Mouse (Mus musculus) hindbrain, embryonic 15.5 days (tissue): ENCODE results near the gene Gm20388. TPM values are rescaled to one million over a fixed set of nuclear protein-coding genes. Genes with fewer than 3 reads are reported as not detected.
"Not testable (repeated sequence)": the region's sequence is repeated elsewhere in the genome, so short reads cannot be mapped to it uniquely, and the experiment has no call there.

Experiments
- ATAC-seq: fragments of 200-750 bp; cut with Nextera tagmentation; 2 replicates; pipeline ENCODE4 v1.8.0; 2017; ENCODE audit warnings: low read depth, moderate number of reproducible peaks, moderate TSS enrichment; ENCODE audit not compliant: low FRiP score
- H3K27ac ChIP-seq: fragments of 300-500 bp; sonication (generic); replicated peaks from 2 replicates; pipeline ENCODE4 v1.5.1; 2015; ENCODE audit warnings: mild to moderate bottlenecking, inconsistent platforms
- H3K27me3 ChIP-seq: fragments of 300-500 bp; sonication (generic); 2 replicates; pipeline ENCODE4 v1.6.1; 2015; ENCODE audit warnings: control low read depth, inconsistent platforms
- H3K36me3 ChIP-seq: fragments of 300-500 bp; sonication (generic); 2 replicates; pipeline ENCODE4 v1.6.1; 2015; ENCODE audit warnings: control low read depth, inconsistent platforms
- H3K4me1 ChIP-seq: fragments of 300-500 bp; sonication (generic); replicated peaks from 2 replicates; pipeline ENCODE4 v1.6.1; 2015; ENCODE audit warnings: control low read depth, inconsistent platforms
- H3K4me2 ChIP-seq: fragments of 300-500 bp; sonication (generic); 2 replicates; pipeline ENCODE4 v1.6.1; 2015; ENCODE audit warnings: moderate library complexity, mild to moderate bottlenecking, inconsistent platforms
- H3K4me3 ChIP-seq: fragments of 300-500 bp; sonication (generic); 2 replicates; pipeline ENCODE4 v1.5.1; 2015; ENCODE audit warnings: mild to moderate bottlenecking, inconsistent platforms
- H3K9ac ChIP-seq: fragments of 300-500 bp; sonication (generic); 2 replicates; pipeline ENCODE4 v1.6.1; 2015; ENCODE audit warnings: inconsistent platforms
- H3K9me3 ChIP-seq: fragments of 300-500 bp; sonication (generic); 2 replicates; pipeline ENCODE4 v1.6.1; 2016; ENCODE audit warnings: control low read depth, inconsistent platforms
- WGBS: fragments of 180-500 bp; shearing (Covaris S2); methylation state at CpG from one replicate; pipeline ENCODE4 v1.1.7; 2015; 5-methylcytosine and 5-hydroxymethylcytosine counted together
- polyA plus RNA-seq: library from polyadenylated mRNA; unstranded; fragments of >200 nt; fragmentation: Nextera tagmentation; extraction: Ambion mirVana; gene quantifications from 2 replicates; pipeline ENCODE4 v1.2.1, GENCODE M21; 2015

Gene Gm20388
- polyA plus RNA-seq, 1 experiment from 2014 or later: 5.4 TPM

DNA sequence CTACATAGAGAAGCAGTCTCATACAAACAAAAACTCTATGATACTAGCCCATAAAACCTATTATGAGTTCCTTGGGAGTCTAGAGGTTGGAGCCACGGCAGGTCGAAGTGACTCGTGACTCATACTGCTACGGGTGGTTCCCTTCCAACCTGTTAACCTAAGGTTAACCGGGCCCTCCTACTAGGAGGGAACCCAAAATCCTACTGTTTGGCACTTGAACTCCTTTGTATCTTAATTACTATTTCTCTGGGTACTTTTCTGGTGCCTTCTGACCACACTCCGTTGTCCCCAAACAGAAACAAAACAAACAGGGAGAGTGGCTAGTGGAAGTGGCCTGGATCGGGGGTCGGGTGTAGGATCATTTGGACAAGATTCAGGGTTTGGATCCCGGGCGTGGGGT, 3301.2 kb downstream of the Gm20388 start:
- Histone ChIP-seq H3K4me3 (peak overlapping the region; percentile 83), H3K27ac (peak overlapping the region; percentile 64; the same call in 1 of the 2 replicates), H3K27me3 (no peaks in the 10 kb centered on the region), H3K9ac (peak overlapping the region; percentile 90), H3K4me1 (peaks cover 22% of the 10 kb centered on the region), H3K4me2 (peak overlapping the region; percentile 97), H3K36me3 (peaks cover 13% of the 10 kb centered on the region), H3K9me3 (no peaks in the 10 kb centered on the region)
- no peak for ATAC-seq
- WGBS: 48% methylated on average over 10 of the region's 10 CpGs

DNA sequence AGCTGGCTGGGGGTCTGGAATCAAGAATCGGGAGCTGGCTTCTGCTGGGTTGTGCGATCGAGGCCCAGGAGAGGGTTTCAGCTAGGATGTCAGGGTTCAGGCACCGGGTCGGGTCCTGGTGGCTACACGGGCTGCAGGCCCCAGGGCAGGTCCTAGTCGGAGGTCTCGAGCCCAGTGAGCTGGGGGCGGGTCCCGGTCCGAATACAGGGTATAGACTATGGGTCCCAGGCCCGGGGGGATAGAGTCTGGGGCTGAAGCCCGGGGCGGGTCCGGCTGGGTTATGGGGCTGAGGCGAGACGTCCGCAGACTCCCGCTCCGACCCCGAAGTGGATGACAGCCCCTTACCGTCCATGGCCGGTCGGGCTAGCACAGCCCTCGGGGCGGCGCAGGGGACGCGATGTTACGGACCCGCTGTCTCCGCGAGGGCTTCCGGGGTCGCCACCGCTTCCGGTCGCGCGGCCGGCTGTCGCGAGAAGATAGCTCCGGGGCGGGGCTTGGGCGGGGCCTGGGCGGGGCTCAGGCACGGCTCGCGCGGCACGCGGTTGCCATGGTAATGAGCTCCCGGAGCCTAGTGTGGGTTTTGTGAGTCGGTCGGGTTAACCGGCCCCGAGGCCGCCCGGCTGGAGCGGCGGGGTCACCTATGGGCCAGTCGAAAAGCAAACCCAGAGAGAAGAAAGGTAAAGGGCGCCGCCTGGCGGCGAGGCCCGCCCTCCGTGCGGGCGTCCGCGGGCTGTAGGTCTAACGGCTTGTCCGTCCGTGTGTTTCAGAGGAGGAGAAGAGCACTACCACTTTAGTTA, 3301.9 kb downstream of the Gm20388 start, which contains the start of the genes Chmp1a and Spata33:
TSS of gene Chmp1a (minus strand) at position 443 of the 797 bp plus-strand sequence.
TSS of gene Spata33 (plus strand) at position 512 of the 797 bp plus-strand sequence.
- no peaks in the 10 kb centered on the region for H3K9me3 ChIP-seq
- peak within 1 kb of the TSS; percentile 66 for H3K27ac ChIP-seq
- H3K4me1 ChIP-seq: peaks cover 22% of the 10 kb centered on the region
- H3K4me3 ChIP-seq: peak within 1 kb of the TSS; percentile 83
- H3K4me2 ChIP-seq: peak within 1 kb of the TSS; percentile 97
- peak within 1 kb of the TSS; percentile 90 for H3K9ac ChIP-seq
- H3K36me3 ChIP-seq: peaks cover 7% of the 10 kb centered on the region
- peak; percentile 95 for ATAC-seq
- no peaks in the 10 kb centered on the region for H3K27me3 ChIP-seq
- 1% methylated on average over 74 of the region's 76 CpGs for WGBS

DNA sequence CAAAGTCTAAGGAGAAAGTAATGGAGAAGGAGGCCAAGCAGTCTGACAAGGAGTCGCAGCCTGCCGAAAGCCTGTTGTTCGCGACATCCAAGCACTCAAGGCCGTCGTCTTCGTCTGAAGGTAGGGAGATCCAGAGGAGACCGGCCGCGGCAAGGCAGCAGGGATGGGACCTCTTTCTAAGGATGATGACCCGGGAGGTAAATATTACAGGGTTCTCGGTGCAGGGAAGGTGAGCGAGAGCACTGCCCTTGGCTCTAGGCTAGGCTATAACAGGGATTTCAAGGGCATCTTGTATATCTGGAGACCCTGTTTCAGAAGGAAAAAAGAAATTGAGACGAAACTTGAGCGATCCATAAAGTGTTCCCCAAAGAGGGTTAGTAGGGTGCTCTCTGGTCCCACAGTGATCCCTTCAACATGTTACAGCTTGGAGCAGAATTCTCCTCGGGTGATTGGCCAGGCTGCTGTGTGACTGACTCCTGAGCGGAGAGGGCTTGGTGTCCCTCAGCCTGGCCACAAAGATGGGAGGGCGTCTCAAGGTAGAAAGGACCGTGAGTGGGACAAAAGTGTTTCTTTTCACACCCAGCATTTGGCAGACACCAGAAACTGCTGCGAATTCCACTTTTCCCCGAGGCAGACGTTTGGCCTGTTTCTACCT, 3302.6 kb downstream of the Gm20388 start:
- WGBS: 18% methylated on average over 22 of the region's 22 CpGs
- H3K4me1 ChIP-seq: peaks cover 22% of the 10 kb centered on the region
- H3K4me3 ChIP-seq: peak overlapping the region; percentile 83
- H3K27me3 ChIP-seq: no peaks in the 10 kb centered on the region
- peak overlapping the region; percentile 66 for H3K27ac ChIP-seq
- H3K4me2 ChIP-seq: peak overlapping the region; percentile 97
- peak overlapping the region; percentile 90 for H3K9ac ChIP-seq
- ATAC-seq: no peak; the same call in 1 of the 2 replicates
- H3K36me3 ChIP-seq: peaks cover 4% of the 10 kb centered on the region
- H3K9me3 ChIP-seq: no peaks in the 10 kb centered on the region

DNA sequence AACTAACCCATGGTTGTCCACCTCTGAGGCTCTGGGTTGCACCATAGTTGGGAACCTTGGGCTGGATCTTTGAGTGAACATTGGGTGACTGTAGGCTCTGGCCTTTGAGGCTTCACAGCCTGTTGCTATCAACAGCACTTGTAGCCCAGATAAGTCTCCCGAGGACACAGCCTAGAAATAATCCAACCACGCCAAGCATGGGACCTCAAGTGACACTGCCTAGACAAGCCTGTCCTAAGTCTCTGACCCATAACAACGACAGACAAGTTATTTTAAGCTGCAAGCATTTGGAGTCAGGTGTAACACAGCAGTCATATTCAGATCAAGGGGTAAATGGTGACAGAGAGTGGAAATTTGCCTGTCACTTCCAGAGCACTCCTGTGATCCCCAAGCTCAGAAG, 3304.8 kb downstream of the Gm20388 start:
- peaks cover 22% of the 10 kb centered on the region for H3K4me1 ChIP-seq
- H3K4me2 ChIP-seq: no peak overlapping the region
- H3K27ac ChIP-seq: no peak overlapping the region
- ATAC-seq: no peak
- H3K9ac ChIP-seq: no peak overlapping the region
- 84% methylated on average over 3 of the region's 3 CpGs for WGBS
- H3K9me3 ChIP-seq: no peaks in the 10 kb centered on the region
- H3K4me3 ChIP-seq: no peak overlapping the region
- no peaks in the 10 kb centered on the region for H3K27me3 ChIP-seq
- no peaks in the 10 kb centered on the region for H3K36me3 ChIP-seq

DNA sequence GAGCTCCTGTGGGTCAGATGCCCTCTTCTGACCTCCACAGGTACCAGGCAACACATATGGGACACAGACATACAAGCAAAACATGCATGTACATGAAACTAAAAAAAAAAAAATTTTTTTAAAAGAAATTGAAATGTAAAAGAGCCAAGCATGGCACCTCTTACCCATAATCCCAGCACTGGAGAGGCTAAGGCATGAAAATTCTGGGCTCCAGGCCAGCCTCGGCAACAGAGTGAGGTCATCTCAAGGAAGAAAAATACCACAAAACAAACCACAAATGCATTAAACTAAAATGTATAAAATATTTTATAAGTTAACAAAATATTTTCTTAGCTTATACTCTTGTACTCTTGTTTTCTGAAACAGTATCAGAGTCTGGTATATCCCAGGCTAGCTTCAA, 3310.3 kb downstream of the Gm20388 start:
- ATAC-seq: no peak
- 87% methylated on average over 1 of the region's 1 CpGs for WGBS
- Histone ChIP-seq H3K9ac (no peak overlapping the region), H3K36me3 (no peaks in the 10 kb centered on the region), H3K27ac (no peak overlapping the region), H3K4me2 (no peak overlapping the region), H3K4me3 (no peak overlapping the region), H3K4me1 (peaks cover 16% of the 10 kb centered on the region), H3K9me3 (no peaks in the 10 kb centered on the region), H3K27me3 (no peaks in the 10 kb centered on the region)

DNA sequence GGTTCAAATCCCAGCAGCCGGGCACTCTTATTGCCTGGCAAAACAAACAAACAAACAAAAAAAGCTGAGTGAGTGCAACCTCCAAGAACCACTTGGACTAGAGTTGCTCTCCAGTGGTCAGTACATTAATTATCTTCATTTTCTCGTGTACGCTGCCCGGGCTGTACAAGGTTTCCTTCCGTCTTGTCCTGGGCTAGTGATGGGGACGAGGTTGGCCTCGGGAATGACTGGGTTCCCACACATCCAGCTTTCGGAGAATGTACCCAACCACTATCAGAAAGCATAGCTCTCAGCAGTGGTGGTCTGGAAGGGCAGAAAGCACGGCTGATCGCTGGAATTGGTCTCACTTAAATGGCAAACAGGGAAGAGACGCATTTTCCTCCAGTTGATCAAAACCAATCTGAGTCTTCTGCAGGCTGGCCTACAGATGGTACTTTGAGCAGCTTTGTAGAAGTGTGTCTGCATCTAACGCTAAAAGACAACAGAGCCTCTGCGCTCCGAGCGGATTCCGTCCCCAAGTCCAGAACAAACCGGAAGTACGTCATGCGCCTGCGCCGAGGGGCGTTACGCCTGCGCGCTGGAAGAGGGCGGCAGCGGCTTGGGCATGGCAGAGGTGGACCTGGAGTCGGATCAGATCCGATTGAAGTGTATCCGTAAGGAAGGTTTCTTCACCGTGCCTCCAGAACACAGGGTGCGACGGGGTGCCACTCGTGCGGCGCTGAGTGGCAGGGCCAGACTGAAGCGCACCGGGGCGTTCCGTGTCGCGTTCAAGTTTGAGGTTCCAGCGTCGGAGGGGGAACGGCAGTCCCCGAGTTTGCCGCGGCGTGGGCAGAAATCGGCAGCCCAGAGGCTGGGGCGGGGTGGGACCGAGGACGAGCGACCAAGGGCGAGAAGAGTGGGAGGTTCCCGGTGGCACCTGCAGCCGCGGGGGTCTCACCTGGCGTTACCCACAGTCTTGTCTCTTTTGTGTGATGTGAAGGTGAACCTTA, 3313.9 kb downstream of the Gm20388 start, which contains the start of gene Cdk10:
TSS of gene Cdk10 (plus strand) at position 565 of the 989 bp plus-strand sequence.
- Histone ChIP-seq H3K27ac (peak within 1 kb of the TSS; percentile 87), H3K36me3 (peaks cover 9% of the 10 kb centered on the region; the same call in 1 of the 2 replicates), H3K4me2 (peak within 1 kb of the TSS; percentile 92), H3K4me1 (peaks cover 19% of the 10 kb centered on the region), H3K27me3 (no peaks in the 10 kb centered on the region), H3K4me3 (peak within 1 kb of the TSS; percentile 67), H3K9ac (peak within 1 kb of the TSS; percentile 87), H3K9me3 (no peaks in the 10 kb centered on the region)
- 3% methylated on average over 59 of the region's 59 CpGs for WGBS
- ATAC-seq: peak; percentile 92

DNA sequence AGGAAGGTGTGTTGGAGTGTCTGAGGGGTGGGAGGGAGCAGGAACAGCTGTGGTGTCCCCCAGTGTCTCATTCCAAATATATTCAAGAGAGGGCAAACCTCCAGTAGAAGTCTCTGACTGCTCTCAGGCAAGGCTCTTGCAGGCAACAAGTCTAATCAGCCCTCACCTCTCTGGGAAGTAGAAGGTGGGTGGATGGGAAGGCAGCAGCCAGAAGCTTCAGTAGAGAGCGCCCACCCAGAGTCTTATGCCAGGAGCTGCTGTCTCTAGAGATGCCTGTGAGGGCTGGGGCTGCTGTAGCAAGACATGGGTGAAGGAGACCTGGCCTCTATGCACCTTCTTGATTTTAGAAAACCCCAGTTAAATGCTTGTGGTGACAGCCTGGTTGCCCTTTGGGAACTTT, 3317.8 kb downstream of the Gm20388 start:
- Histone ChIP-seq H3K27ac (no peak overlapping the region), H3K9me3 (no peaks in the 10 kb centered on the region), H3K36me3 (peaks cover 9% of the 10 kb centered on the region; the same call in 1 of the 2 replicates), H3K4me1 (peaks cover 24% of the 10 kb centered on the region), H3K9ac (no peak overlapping the region), H3K27me3 (peaks cover 3% of the 10 kb centered on the region; the same call in 1 of the 2 replicates), H3K4me2 (no peak overlapping the region), H3K4me3 (no peak overlapping the region)
- ATAC-seq: no peak
- 100% methylated on average over 1 of the region's 1 CpGs for WGBS

DNA sequence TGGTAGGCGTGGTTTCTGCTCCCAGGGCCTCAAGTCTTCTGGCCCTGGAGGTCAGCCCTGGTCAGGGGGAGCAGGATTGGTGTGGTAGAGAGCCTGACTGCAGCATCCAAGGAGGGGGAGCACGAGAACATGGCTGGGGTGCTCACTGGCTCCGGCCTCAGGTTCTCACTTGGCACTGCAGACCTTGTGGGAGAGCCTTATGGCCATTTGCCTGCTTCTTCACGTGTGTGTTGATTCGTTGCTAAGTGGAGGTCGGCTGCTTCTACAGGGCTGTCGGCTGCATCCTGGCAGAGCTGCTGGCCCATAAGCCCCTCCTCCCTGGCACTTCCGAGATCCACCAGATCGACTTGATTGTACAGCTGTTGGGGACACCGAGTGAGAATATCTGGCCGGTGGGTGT, 3319.7 kb downstream of the Gm20388 start:
- peaks cover 27% of the 10 kb centered on the region for H3K4me1 ChIP-seq
- 85% methylated on average over 11 of the region's 11 CpGs for WGBS

DNA sequence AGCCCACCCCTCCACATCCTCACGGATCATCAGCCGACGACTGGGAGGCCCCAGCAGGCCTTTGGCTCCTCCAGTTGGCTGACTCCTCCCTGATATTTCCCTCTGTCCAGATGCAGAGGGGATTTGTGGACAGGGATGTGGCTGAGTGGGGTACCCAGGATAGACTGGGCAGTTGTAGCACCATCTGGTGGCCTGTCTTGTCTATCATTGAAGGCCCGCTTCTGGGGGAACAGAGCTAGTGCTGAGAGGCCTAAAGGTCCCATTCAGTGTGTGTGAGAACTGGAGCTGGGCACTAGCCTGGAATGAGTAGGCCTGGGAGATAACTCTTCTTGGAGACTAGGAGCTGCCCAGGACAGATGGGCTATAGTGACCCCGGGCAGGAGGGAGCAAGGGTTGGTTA, 3321.1 kb downstream of the Gm20388 start:
- Histone ChIP-seq H3K36me3 (peaks cover 7% of the 10 kb centered on the region; the same call in 1 of the 2 replicates), H3K27ac (no peak overlapping the region), H3K4me1 (peaks cover 30% of the 10 kb centered on the region), H3K4me3 (no peak overlapping the region), H3K9ac (no peak overlapping the region), H3K9me3 (no peaks in the 10 kb centered on the region), H3K4me2 (no peak overlapping the region), H3K27me3 (peaks cover 7% of the 10 kb centered on the region)
- 61% methylated on average over 5 of the region's 5 CpGs for WGBS
- no peak for ATAC-seq

More for the DNA sequence above, 3319.7 kb downstream of the Gm20388 start:
- H3K4me3 ChIP-seq, H3K36me3 ChIP-seq, ATAC-seq, H3K9me3 ChIP-seq, H3K9ac ChIP-seq, H3K27ac ChIP-seq, H3K4me2 ChIP-seq, H3K27me3 ChIP-seq: not testable (repeated sequence)

DNA sequence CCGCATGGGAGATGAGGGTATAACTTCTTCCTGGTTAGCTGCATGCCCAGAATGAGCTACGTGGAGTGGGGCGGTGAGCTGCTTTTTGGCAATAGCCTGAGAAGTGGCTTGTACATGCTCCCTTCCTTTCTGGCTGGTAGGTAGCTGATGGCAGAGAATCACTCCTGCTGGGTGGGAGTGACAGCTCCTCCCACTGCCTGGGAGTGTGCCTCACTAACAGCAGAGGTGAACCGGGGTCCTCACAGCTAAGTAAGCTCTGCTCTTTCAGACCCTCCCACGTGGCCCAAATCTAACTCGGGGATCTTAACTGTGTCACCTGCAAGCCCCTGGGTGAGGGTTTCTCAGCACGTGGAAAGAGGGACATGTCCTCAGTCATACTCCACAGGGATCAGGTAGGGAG, 3321.9 kb downstream of the Gm20388 start:
- Histone ChIP-seq H3K9ac (no peak overlapping the region), H3K4me1 (peaks cover 30% of the 10 kb centered on the region), H3K36me3 (no peaks in the 10 kb centered on the region; the same call in 1 of the 2 replicates), H3K4me2 (no peak overlapping the region), H3K27ac (no peak overlapping the region), H3K4me3 (no peak overlapping the region), H3K27me3 (peaks cover 10% of the 10 kb centered on the region), H3K9me3 (no peaks in the 10 kb centered on the region)
- no peak for ATAC-seq
- 42% methylated on average over 7 of the region's 7 CpGs for WGBS

DNA sequence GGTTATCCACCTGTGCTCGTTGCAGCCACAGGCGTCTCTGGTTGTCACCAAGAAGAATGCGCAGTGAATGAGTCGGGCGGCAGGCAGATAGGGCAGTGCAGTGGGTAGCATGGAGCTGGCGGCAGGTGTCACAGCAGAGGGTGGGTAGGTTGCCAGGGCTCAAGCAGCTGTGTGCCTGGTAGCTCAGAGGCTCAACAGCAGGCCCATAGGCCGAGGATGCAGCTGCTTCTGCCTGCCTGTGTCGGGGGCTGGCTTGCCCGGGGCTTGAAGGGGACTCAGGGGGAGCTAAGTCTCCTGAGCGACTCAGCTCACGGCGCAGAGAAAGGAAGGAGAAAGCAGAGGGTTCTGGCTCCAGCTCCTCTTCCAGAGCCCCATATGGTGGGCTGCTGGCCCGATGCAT, 3322.7 kb downstream of the Gm20388 start:
- Histone ChIP-seq H3K4me2 (no peak overlapping the region), H3K4me3 (no peak overlapping the region), H3K27me3 (peaks cover 10% of the 10 kb centered on the region), H3K4me1 (peaks cover 30% of the 10 kb centered on the region), H3K36me3 (no peaks in the 10 kb centered on the region), H3K9ac (no peak overlapping the region), H3K9me3 (no peaks in the 10 kb centered on the region), H3K27ac (no peak overlapping the region)
- 47% methylated on average over 13 of the region's 13 CpGs for WGBS
- no peak for ATAC-seq
